Comparison of ENCODE assay signal across 12 mouse cellular contexts in the genomic region with DNA sequence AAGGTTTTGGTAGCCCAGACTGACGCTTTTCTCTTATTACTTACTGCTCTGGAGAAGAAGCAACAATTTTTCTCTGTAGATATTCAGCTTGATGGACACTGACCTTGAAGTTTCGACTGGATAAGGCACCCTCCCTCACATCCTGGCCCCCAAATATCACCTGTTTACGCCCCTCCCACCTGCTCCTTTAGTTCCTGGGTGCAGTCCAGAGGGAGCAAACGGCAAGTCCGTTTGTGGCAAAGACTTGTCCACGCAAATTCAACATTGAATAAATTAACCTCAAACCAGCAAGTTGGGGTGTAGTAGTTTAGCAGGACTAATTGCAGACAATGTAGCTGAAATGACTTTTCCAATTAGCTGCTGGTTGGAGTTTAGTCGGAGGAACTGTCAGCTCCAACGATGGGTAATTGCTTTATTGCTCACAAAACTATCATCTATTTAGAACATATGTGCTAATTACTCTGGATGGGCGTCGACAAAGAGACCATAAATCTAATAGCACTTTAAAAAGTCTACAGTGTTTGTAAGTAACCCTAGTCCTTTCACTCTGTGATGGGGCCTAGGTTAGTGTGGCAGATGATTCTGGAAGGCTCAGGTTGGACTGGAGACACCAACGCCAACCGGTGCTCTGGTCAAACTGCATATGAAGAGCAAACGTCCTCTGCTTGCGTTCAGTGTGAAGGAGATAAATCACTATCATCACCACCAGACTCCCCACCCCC. TPM values are rescaled to one million over a fixed set of nuclear protein-coding genes. Genes with fewer than 3 reads are reported as not detected.
DNase-seq lines count a peak whose midpoint lies in the region; ATAC-seq lines count a peak whose summit lies in the region.
"Had no signal": no experiment of that assay in that cellular context is flagged by ENCODE, and none has a peak within 500 bp of the region (broad histone marks: within the 10 kb centered on the region; RNA-seq: fewer than 3 reads in every experiment).

No protein-coding gene starts in this region.

- DNase-seq in adrenal gland, adult 2 months: peak; percentile 39
- DNase-seq in adrenal gland, postnatal 25 days: no peak
- peak; percentile 62 for DNase-seq in NIH3T3 (ENCODE audit: low read depth)
- DNase-seq in forebrain, embryonic 14.5 days (ENCODE audit: low spot score): no peak
- no peak for DNase-seq in spleen, postnatal 10 days (ENCODE audit: low spot score in 2 of 2)
- no peak for DNase-seq in urinary bladder, postnatal 25 days (ENCODE audit: low spot score)
- DNase-seq in kidney, postnatal 36 days: no peak
- DNase-seq: gastrocnemius, postnatal 10 days; lung, embryonic 14.5 days; thymus, postnatal 4 days had no signal

- H3K4me2 ChIP-seq in forebrain, embryonic 14.5 days (ENCODE audit: low read length): peak overlapping the region; percentile 81
- H3K4me2 ChIP-seq in midbrain, embryonic 12.5 days (replicated peaks): peak overlapping the region; percentile 78

- H3K4me3 ChIP-seq in forebrain, embryonic 14.5 days (ENCODE audit: low read depth, low read length): peak overlapping the region; percentile 34
- H3K4me3 ChIP-seq in midbrain, embryonic 12.5 days: no peak overlapping the region

- H3K9me3 ChIP-seq in forebrain, embryonic 14.5 days (replicated peaks; ENCODE audit: control insufficient read depth, low read length): no peaks in the 10 kb centered on the region
- no peaks in the 10 kb centered on the region for H3K9me3 ChIP-seq in midbrain, embryonic 12.5 days
- H3K9me3 ChIP-seq: embryonic facial prominence, embryonic 15.5 days had no signal

- peak overlapping the region; percentile 73 for H3K9ac ChIP-seq in forebrain, embryonic 14.5 days (ENCODE audit: low read length)
- no peak overlapping the region for H3K9ac ChIP-seq in midbrain, embryonic 12.5 days (replicated peaks)
- H3K9ac ChIP-seq: embryonic facial prominence, embryonic 15.5 days had no signal

- peak overlapping the region; percentile 89 for H3K27ac ChIP-seq in forebrain, embryonic 14.5 days (ENCODE audit: low read depth, low read length)
- H3K27ac ChIP-seq in midbrain, embryonic 12.5 days (replicated peaks): peak overlapping the region; percentile 66
- H3K27ac ChIP-seq: embryonic facial prominence, embryonic 15.5 days had no signal

- H3K36me3 ChIP-seq in forebrain, embryonic 14.5 days (ENCODE audit: control insufficient read depth, insufficient read depth, low read length): no peaks in the 10 kb centered on the region
- no peaks in the 10 kb centered on the region for H3K36me3 ChIP-seq in midbrain, embryonic 12.5 days
- H3K36me3 ChIP-seq: embryonic facial prominence, embryonic 15.5 days had no signal

- no peaks in the 10 kb centered on the region; the same call in 1 of the 2 replicates for H3K27me3 ChIP-seq in forebrain, embryonic 14.5 days (replicated peaks; ENCODE audit: control insufficient read depth, insufficient read depth, low read length)
- H3K27me3 ChIP-seq in midbrain, embryonic 12.5 days: peaks cover 21% of the 10 kb centered on the region; the same call in 1 of the 2 replicates

- ATAC-seq in forebrain, embryonic 14.5 days: no peak
- no peak for ATAC-seq in midbrain, embryonic 12.5 days (ENCODE audit: low FRiP score, low read depth)

- 13% methylated on average over 14 of the region's 14 CpGs for WGBS in forebrain, embryonic 14.5 days
- 9% methylated on average over 14 of the region's 14 CpGs for WGBS in midbrain, embryonic 12.5 days

- H3K4me1 ChIP-seq in forebrain, embryonic 14.5 days (ENCODE audit: control insufficient read depth, insufficient read depth, low read length): peaks cover 36% of the 10 kb centered on the region
- H3K4me1 ChIP-seq in midbrain, embryonic 12.5 days: peaks cover 78% of the 10 kb centered on the region

RNA-seq across cellular contexts. Expression of a gene that starts 9.3 kb away (rescaled TPM):
- 10 to 100 TPM; 18.2 to 22.7 TPM for total RNA-seq in adrenal gland, adult 2 months (2021)
- polyA plus RNA-seq in adrenal gland, adult 2 months (2012; rRNA removed): 97.9 and 105 TPM in 2 replicates
- total RNA-seq in adrenal gland, postnatal 25 days (2021): 17.5 and 28.8 TPM in 2 replicates
- polyA plus RNA-seq in forebrain, embryonic 14.5 days (2014; fragmentation: Nextera tagmentation; extraction: Ambion mirVana): 75.7 and 82.0 TPM in 2 replicates
- 62.3 and 84.1 TPM in 2 replicates for polyA plus RNA-seq in midbrain, embryonic 12.5 days (2016; fragmentation: Nextera tagmentation; extraction: Ambion mirVana)

Comparison
In these comparisons a context has a peak if more than half of its experiments do, and no peak if none do; other contexts are left out.
1. DNase-seq: peak in adrenal gland, adult 2 months (single experiment) and NIH3T3 (single experiment); none in adrenal gland, postnatal 25 days (single experiment), forebrain, embryonic 14.5 days (single experiment), spleen, postnatal 10 days (0 of 2), urinary bladder, postnatal 25 days (single experiment) and kidney, postnatal 36 days (0 of 2).